Mouse (Mus musculus) liver, embryonic 13.5 days (tissue): ENCODE measurements around the gene Rnf215. TPM values are rescaled to one million over a fixed set of nuclear protein-coding genes. Genes with fewer than 3 reads are reported as not detected.
"Not testable (repeated sequence)": the region's sequence is repeated elsewhere in the genome, so short reads cannot be mapped to it uniquely, and the experiment has no call there.

Source experiments
- ATAC-seq: fragments of 200-750 bp; cut with Nextera tagmentation; 2 replicates; pipeline ENCODE4 v1.8.0; 2017; ENCODE audit warnings: low read depth, mild to moderate bottlenecking, moderate number of reproducible peaks, moderate library complexity
- DNase-seq: peaks from one replicate; pipeline ENCODE4 v3.0.0; 2022
- H3K27ac ChIP-seq: fragments of 300-500 bp; sonication (generic); 2 replicates; pipeline ENCODE4 v1.5.1; 2015; ENCODE audit warnings: moderate library complexity, mild to moderate bottlenecking, inconsistent platforms
- H3K27me3 ChIP-seq: fragments of 300-500 bp; sonication (generic); 2 replicates; pipeline ENCODE4 v1.6.1; 2015; ENCODE audit warnings: mild to moderate bottlenecking, inconsistent platforms
- H3K36me3 ChIP-seq: fragments of 300-500 bp; sonication (generic); 2 replicates; pipeline ENCODE4 v1.6.1; 2015; ENCODE audit warnings: mild to moderate bottlenecking, inconsistent platforms
- H3K4me1 ChIP-seq: fragments of 300-500 bp; sonication (generic); replicated peaks from 2 replicates; pipeline ENCODE4 v1.6.1; 2015; ENCODE audit warnings: inconsistent platforms
- H3K4me2 ChIP-seq: fragments of 300-500 bp; sonication (generic); 2 replicates; pipeline ENCODE4 v1.6.1; 2015; ENCODE audit warnings: inconsistent platforms, mild to moderate bottlenecking, moderate library complexity
- H3K4me3 ChIP-seq: fragments of 300-500 bp; sonication (generic); replicated peaks from 2 replicates; pipeline ENCODE4 v1.5.1; 2015; ENCODE audit warnings: mild to moderate bottlenecking, inconsistent platforms
- H3K9ac ChIP-seq: fragments of 300-500 bp; sonication (generic); 2 replicates; pipeline ENCODE4 v1.6.1; 2015; ENCODE audit warnings: mild to moderate bottlenecking, inconsistent platforms
- H3K9me3 ChIP-seq: fragments of 300-500 bp; sonication (generic); replicated peaks from 2 replicates; pipeline ENCODE4 v1.6.1; 2016; ENCODE audit warnings: inconsistent platforms
- WGBS: fragments of 180-500 bp; shearing (Covaris S2); methylation state at CpG from one replicate; pipeline ENCODE4 v1.1.7; 2015; ENCODE audit not compliant: insufficient replicate concordance; 5-methylcytosine and 5-hydroxymethylcytosine counted together
- microRNA-seq: library from miRNA; unstranded; fragments of <30 nt; microRNA quantifications from one replicate; pipeline ENCODE4, GENCODE M21; 2016
- polyA plus RNA-seq: library from polyadenylated mRNA; unstranded; fragments of >200 nt; fragmentation: Nextera tagmentation; extraction: Ambion mirVana; gene quantifications from 2 replicates; pipeline ENCODE4 v1.2.1, GENCODE M21; 2015

The Rnf215 gene
- polyA plus RNA-seq, 1 experiment from 2014 or later: 6.1 TPM

- peaks cover 20% of the 10 kb centered on the region for H3K4me1 ChIP-seq
These were observed 48.5 kb downstream of the Rnf215 start for GRCm38 (mm10) chr11:4183511-4183910.

GRCm38 (mm10) chr11:4184251-4184952 is 49.4 kb downstream of the Rnf215 start:
- Histone ChIP-seq H3K9ac (no peak overlapping the region), H3K27ac (no peak overlapping the region), H3K9me3 (no peaks in the 10 kb centered on the region), H3K4me2 (no peak overlapping the region), H3K4me3 (no peak overlapping the region), H3K36me3 (peaks cover 42% of the 10 kb centered on the region), H3K27me3 (no peaks in the 10 kb centered on the region), H3K4me1 (peaks cover 24% of the 10 kb centered on the region)
- DNase-seq: no peak
- ATAC-seq: no peak
- 68% methylated on average over 4 of the region's 4 CpGs for WGBS

More at GRCm38 (mm10) chr11:4183511-4183910, 48.5 kb downstream of the Rnf215 start:
- Histone ChIP-seq H3K27ac (no peak overlapping the region), H3K36me3 (peaks cover 51% of the 10 kb centered on the region), H3K4me2 (no peak overlapping the region), H3K4me3 (no peak overlapping the region), H3K9ac (no peak overlapping the region), H3K9me3 (no peaks in the 10 kb centered on the region), H3K27me3 (no peaks in the 10 kb centered on the region)
- no peak for DNase-seq
- ATAC-seq: no peak

GRCm38 (mm10) chr11:4185480-4185879 is 50.5 kb downstream of the Rnf215 start:
- not testable (repeated sequence) for H3K4me3 ChIP-seq, DNase-seq

GRCm38 (mm10) chr11:4186486-4187317 is 51.7 kb downstream of the Rnf215 start, which contains the start of gene Tbc1d10a:
TSS of gene Tbc1d10a (plus strand) at chr11:4186789.
- Histone ChIP-seq H3K4me2 (peak within 1 kb of the TSS; percentile 95), H3K9me3 (no peaks in the 10 kb centered on the region), H3K27me3 (no peaks in the 10 kb centered on the region), H3K4me3 (peak within 1 kb of the TSS; percentile 77), H3K27ac (0 out of 2 replicates have a peak within 1 kb of the TSS, but pooled peaks have one; percentile 53), H3K36me3 (peaks cover 19% of the 10 kb centered on the region), H3K9ac (peak within 1 kb of the TSS; percentile 89), H3K4me1 (peaks cover 41% of the 10 kb centered on the region)
- ATAC-seq: peak; percentile 99
- under 1% methylated on average over 71 of the region's 71 CpGs for WGBS
- DNase-seq: peak; percentile 99

More at GRCm38 (mm10) chr11:4185480-4185879, 50.5 kb downstream of the Rnf215 start:
- H3K9ac ChIP-seq, H3K4me2 ChIP-seq, H3K27ac ChIP-seq, H3K27me3 ChIP-seq, ATAC-seq, H3K9me3 ChIP-seq: not testable (repeated sequence)
- WGBS: 75% methylated on average over 6 of the region's 6 CpGs
- peaks cover 31% of the 10 kb centered on the region for H3K36me3 ChIP-seq
- peaks cover 30% of the 10 kb centered on the region for H3K4me1 ChIP-seq

GRCm38 (mm10) chr11:4187318-4187700 is 52.3 kb downstream of the Rnf215 start:
- ATAC-seq (no peak), DNase-seq (no peak)
- Histone ChIP-seq H3K4me1 (peaks cover 41% of the 10 kb centered on the region), H3K9me3 (no peaks in the 10 kb centered on the region), H3K4me3 (peak overlapping the region; percentile 77), H3K36me3 (peaks cover 14% of the 10 kb centered on the region), H3K27me3 (no peaks in the 10 kb centered on the region), H3K9ac (peak overlapping the region; percentile 89), H3K27ac (no peak overlapping the region), H3K4me2 (peak overlapping the region; percentile 95)
- 15% methylated on average over 9 of the region's 9 CpGs for WGBS

GRCm38 (mm10) chr11:4189182-4189581 is 54.2 kb downstream of the Rnf215 start:
- DNase-seq (no peak), ATAC-seq (no peak)
- Histone ChIP-seq H3K9ac (no peak overlapping the region), H3K27ac (no peak overlapping the region), H3K4me2 (no peak overlapping the region), H3K4me3 (no peak overlapping the region), H3K27me3 (no peaks in the 10 kb centered on the region), H3K9me3 (no peaks in the 10 kb centered on the region), H3K4me1 (peaks cover 41% of the 10 kb centered on the region), H3K36me3 (no peaks in the 10 kb centered on the region)
- WGBS: 69% methylated on average over 6 of the region's 6 CpGs

GRCm38 (mm10) chr11:4190677-4191076 is 55.7 kb downstream of the Rnf215 start:
- no peaks in the 10 kb centered on the region for H3K36me3 ChIP-seq
- peaks cover 41% of the 10 kb centered on the region for H3K4me1 ChIP-seq
- no peaks in the 10 kb centered on the region for H3K9me3 ChIP-seq
- ATAC-seq: no peak
- H3K4me2 ChIP-seq: no peak overlapping the region
- no peak overlapping the region for H3K9ac ChIP-seq
- no peaks in the 10 kb centered on the region for H3K27me3 ChIP-seq
- no peak overlapping the region for H3K27ac ChIP-seq
- no peak for DNase-seq
- H3K4me3 ChIP-seq: no peak overlapping the region
- WGBS: 73% methylated on average over 3 of the region's 3 CpGs

Small RNA genes within 50 kb of the gene (microRNA-seq; reads per million reads assigned to microRNA genes)
- gene Mir3060: 4.1 reads per million, percentile 9 among the genes with 10 or more reads in this experiment

Other genes with a start within 250 kb of the Rnf215 start
- gene 4921536K21Rik, start 240.1 kb upstream of the Rnf215 start, polyA plus RNA-seq: 0.03 TPM in 1 of 2 replicates, not detected in the other
- gene Dusp18, start 240.0 kb upstream of the Rnf215 start, polyA plus RNA-seq: 0.43 and 0.48 TPM in 2 replicates
- 0.45 and 0.68 TPM in 2 replicates for gene Slc35e4, start 220.5 kb upstream of the Rnf215 start, polyA plus RNA-seq
- gene Tcn2, start 203.0 kb upstream of the Rnf215 start, polyA plus RNA-seq: 14.8 and 15.9 TPM in 2 replicates
- gene Pes1, start 171.2 kb upstream of the Rnf215 start, polyA plus RNA-seq: 60.0 and 69.4 TPM in 2 replicates
- gene 4930556J24Rik, start 158.4 kb upstream of the Rnf215 start, polyA plus RNA-seq: 0.13 TPM in 1 of 2 replicates, not detected in the other
- gene Gal3st1, start 151.6 kb upstream of the Rnf215 start, polyA plus RNA-seq: 0.76 and 0.78 TPM in 2 replicates
- 0.96 and 1.2 TPM in 2 replicates for gene Sec14l4, start 103.7 kb upstream of the Rnf215 start, polyA plus RNA-seq
- gene Sec14l3, start 70.4 kb upstream of the Rnf215 start, polyA plus RNA-seq: not detected in 2 replicates
- 32.2 and 33.9 TPM in 2 replicates for gene Mtfp1, start 39.8 kb upstream of the Rnf215 start, polyA plus RNA-seq
- 5.8 and 7.0 TPM in 2 replicates for gene Sec14l2, start 11.8 kb upstream of the Rnf215 start, polyA plus RNA-seq
- 0.65 and 0.87 TPM in 2 replicates for gene Ccdc157, start 25.1 kb downstream of the Rnf215 start, polyA plus RNA-seq
- gene Sf3a1, start 25.1 kb downstream of the Rnf215 start, polyA plus RNA-seq: 23.5 and 32.9 TPM in 2 replicates
- gene Tbc1d10a, start 51.6 kb downstream of the Rnf215 start, polyA plus RNA-seq: 6.0 and 6.2 TPM in 2 replicates
- 1.9 and 2.1 TPM in 2 replicates for gene Castor1, start 83.0 kb downstream of the Rnf215 start, polyA plus RNA-seq
- 0.51 and 0.60 TPM in 2 replicates for gene Osm, start 101.2 kb downstream of the Rnf215 start, polyA plus RNA-seq
- gene Lif, start 122.4 kb downstream of the Rnf215 start, polyA plus RNA-seq: 0.02 TPM in 1 of 2 replicates, not detected in the other